ENCODE assay signal across 7 mouse cellular contexts in genomic region chr1:182951298-182951697, GRCm38 (mm10). TPM values are rescaled to one million over a fixed set of nuclear protein-coding genes. Genes with fewer than 3 reads are reported as not detected.
DNase-seq lines count a peak whose midpoint lies in the region; ATAC-seq lines count a peak whose summit lies in the region.

No protein-coding gene starts in this region.

- no peak overlapping the region for H3K27ac ChIP-seq in heart, embryonic 16.5 days (ENCODE audit: low read length)

- no peak overlapping the region for H3K4me2 ChIP-seq in heart, embryonic 16.5 days (ENCODE audit: low read depth, low read length)

- 0 out of 2 replicates have a peak, but pooled peaks have one; percentile 30 for ATAC-seq in heart, embryonic 16.5 days (replicated peaks; ENCODE audit: extremely low read depth, insufficient read depth, low FRiP score)

- peak; percentile 60 for DNase-seq in Muller cell, postnatal 12 days (ENCODE audit: inconsistent ontology term)
- DNase-seq in adrenal gland, adult 2 months = peak; percentile 81
- DNase-seq in lung, postnatal 10 days = peak; percentile 62
- DNase-seq in neural tube, embryonic 10.5 days (ENCODE audit: extremely low spot score, low spot score) = no peak
- no peak for DNase-seq in thymus, postnatal 0 days (ENCODE audit: low spot score)
- DNase-seq in kidney, postnatal 25 days = no peak

- 47% methylated on average over 9 of the region's 9 CpGs for WGBS in heart, embryonic 16.5 days

- H3K4me1 ChIP-seq in heart, embryonic 16.5 days (ENCODE audit: control insufficient read depth, insufficient read depth, low read length) = peaks cover 21% of the 10 kb centered on the region

- H3K36me3 ChIP-seq in heart, embryonic 16.5 days (ENCODE audit: control insufficient read depth, insufficient read depth) = no peaks in the 10 kb centered on the region

- H3K27me3 ChIP-seq in heart, embryonic 16.5 days (ENCODE audit: control insufficient read depth, insufficient read depth, low read length) = no peaks in the 10 kb centered on the region

- no peak overlapping the region for H3K4me3 ChIP-seq in heart, embryonic 16.5 days (ENCODE audit: low read length)

- H3K9ac ChIP-seq in heart, embryonic 16.5 days (ENCODE audit: low read length) = no peak overlapping the region

- H3K9me3 ChIP-seq in heart, embryonic 16.5 days (replicated peaks; ENCODE audit: control insufficient read depth, low read length) = no peaks in the 10 kb centered on the region

RNA-seq across cellular contexts. Expression of gene Tlr5, which starts 3.3 kb away (rescaled TPM):
- 1 to 10 TPM; 1.1 to 1.8 TPM for total RNA-seq in adrenal gland, adult 2 months (2021)
- polyA plus RNA-seq in adrenal gland, adult 2 months (2012; rRNA removed) = 0.95 and 1.1 TPM in 2 replicates
- polyA plus RNA-seq in heart, embryonic 16.5 days (2015; fragmentation: Nextera tagmentation; extraction: Ambion mirVana) = 1.6 and 1.7 TPM in 2 replicates
- 0.23 and 0.34 TPM in 2 replicates for polyA plus RNA-seq in thymus, postnatal 0 days (2015; fragmentation: Nextera tagmentation; extraction: Ambion mirVana)

Comparison
In these comparisons a context has a peak if more than half of its experiments do, and no peak if none do; other contexts are left out.
1. DNase-seq: peak in Muller cell, postnatal 12 days (single experiment), adrenal gland, adult 2 months (single experiment) and lung, postnatal 10 days (single experiment); none in neural tube, embryonic 10.5 days (single experiment), thymus, postnatal 0 days (single experiment) and kidney, postnatal 25 days (0 of 2).